Mouse (Mus musculus) left cerebral cortex, postnatal 25 days (tissue): ENCODE results near the gene Amfr. TPM values are rescaled to one million over a fixed set of nuclear protein-coding genes. Genes with fewer than 3 reads are reported as not detected.
A peak's percentile ranks its signal among the peaks of the same experiment; 100 is the strongest.

Experiments used
- DNase-seq, 2 experiments: peaks; one replicate each; pipeline ENCODE4 v3.0.0; 2022; ENCODE audit warnings: low spot score in 2 of 2, mixed read lengths in 1 of 2
- intact Hi-C: fragments of 180-260 bp; cut with DNase I; formaldehyde crosslinking; loops from one replicate; pipeline ENCODE4 v1.15.1; 2025
- total RNA-seq, 2 experiments: library from RNA; stranded (reverse); gene quantifications; 2 replicates each; pipeline ENCODE4 v1.2.3; 2021

Gene Amfr
- total RNA-seq, 2 experiments from 2014 or later: 114 to 115 TPM

GRCm38 (mm10) chr8:93984731-93985130 is 27.9 kb downstream of the Amfr start:
- intact Hi-C loops: loop anchor here (5.0 kb wide), 1 partner anchor 392 kb away; no protein-coding TSS in a partner anchor
- no peak for DNase-seq

- intact Hi-C loops: loop anchor here (5.0 kb wide), 1 partner anchor 392 kb away; no protein-coding TSS in a partner anchor
- peak in 1 of 2 experiments; percentile 43 for DNase-seq
Observed at GRCm38 (mm10) chr8:93983827-93984226, 28.8 kb downstream of the Amfr start.

GRCm38 (mm10) chr8:93981679-93982215 is 30.9 kb downstream of the Amfr start:
- intact Hi-C loops: loop anchor here (5.0 kb wide), 1 partner anchor 389 kb away; no protein-coding TSS in a partner anchor
- DNase-seq: no peak

- DNase-seq: no peak
- intact Hi-C loops: loop anchor here (5.0 kb wide), 1 partner anchor 388 kb away; no protein-coding TSS in a partner anchor
Observed at GRCm38 (mm10) chr8:93980141-93980540, 32.5 kb downstream of the Amfr start.

GRCm38 (mm10) chr8:93976446-93977211 is 36.0 kb downstream of the Amfr start:
- no peak for DNase-seq
- intact Hi-C loops: loop anchor here (10.0 kb wide), 1 partner anchor 218 kb away; no protein-coding TSS in a partner anchor

- intact Hi-C loops: loop anchor here (10.0 kb wide), 1 partner anchor 219 kb away; no protein-coding TSS in a partner anchor
- no peak for DNase-seq
Observed at GRCm38 (mm10) chr8:93975358-93975757, 37.3 kb downstream of the Amfr start.

GRCm38 (mm10) chr8:93974602-93975186 is 37.9 kb downstream of the Amfr start:
- no peak for DNase-seq
- intact Hi-C loops: loop anchor here (10.0 kb wide), 1 partner anchor 220 kb away; no protein-coding TSS in a partner anchor

GRCm38 (mm10) chr8:93973831-93974375 is 38.7 kb downstream of the Amfr start:
- no peak for DNase-seq

GRCm38 (mm10) chr8:93972971-93973734 is 39.5 kb downstream of the Amfr start:
- DNase-seq: peak in 1 of 2 experiments; percentile 65
- intact Hi-C loops: loop anchor here (10.0 kb wide), 1 partner anchor 222 kb away; no protein-coding TSS in a partner anchor

More at GRCm38 (mm10) chr8:93973831-93974375, 38.7 kb downstream of the Amfr start:
- intact Hi-C loops: loop anchor here (10.0 kb wide), 1 partner anchor 221 kb away; no protein-coding TSS in a partner anchor

GRCm38 (mm10) chr8:93972211-93972610 is 40.4 kb downstream of the Amfr start:
- intact Hi-C loops: loop anchor here (10.0 kb wide), 1 partner anchor 223 kb away; no protein-coding TSS in a partner anchor
- no peak for DNase-seq

- intact Hi-C loops: loop anchor here (10.0 kb wide), 1 partner anchor 223 kb away; no protein-coding TSS in a partner anchor
- DNase-seq: no peak
Observed at GRCm38 (mm10) chr8:93971451-93971850, 41.2 kb downstream of the Amfr start.

- no peak for DNase-seq
Observed at GRCm38 (mm10) chr8:93969626-93970340, 42.9 kb downstream of the Amfr start.

GRCm38 (mm10) chr8:93968293-93968692 is 44.3 kb downstream of the Amfr start:
- intact Hi-C loops: no loop called here
- DNase-seq: no peak

More at GRCm38 (mm10) chr8:93969626-93970340, 42.9 kb downstream of the Amfr start:
- intact Hi-C loops: loop anchor here (10.0 kb wide), 1 partner anchor 225 kb away; no protein-coding TSS in a partner anchor

GRCm38 (mm10) chr8:93960909-93961308 is 51.7 kb downstream of the Amfr start:
- DNase-seq: no peak
- intact Hi-C loops: no loop called here

- DNase-seq: no peak
- intact Hi-C loops: no loop called here
Observed at GRCm38 (mm10) chr8:93958402-93958801, 54.2 kb downstream of the Amfr start.

- no peak for DNase-seq
- intact Hi-C loops: no loop called here
Observed at GRCm38 (mm10) chr8:93952511-93952910, 60.1 kb downstream of the Amfr start.

GRCm38 (mm10) chr8:93950133-93950532 is 62.5 kb downstream of the Amfr start:
- no peak for DNase-seq
- intact Hi-C loops: no loop called here

GRCm38 (mm10) chr8:93946397-93946796 is 66.2 kb downstream of the Amfr start:
- no peak for DNase-seq
- intact Hi-C loops: no loop called here
